Mouse (Mus musculus) cerebellum, adult 11-12 months (tissue): ENCODE data around the gene Serpine1.

Experiments used
- DNase-seq: peaks from one replicate; pipeline ENCODE4 v3.0.0; 2022

The Serpine1 gene

GRCm38 (mm10) chr5:137095135-137095534 lies 23.1 kb upstream of the Serpine1 start:
- DNase-seq = no peak

- DNase-seq = no peak
Measured at GRCm38 (mm10) chr5:137093720-137094119, 21.7 kb upstream of the Serpine1 start.

DNA sequence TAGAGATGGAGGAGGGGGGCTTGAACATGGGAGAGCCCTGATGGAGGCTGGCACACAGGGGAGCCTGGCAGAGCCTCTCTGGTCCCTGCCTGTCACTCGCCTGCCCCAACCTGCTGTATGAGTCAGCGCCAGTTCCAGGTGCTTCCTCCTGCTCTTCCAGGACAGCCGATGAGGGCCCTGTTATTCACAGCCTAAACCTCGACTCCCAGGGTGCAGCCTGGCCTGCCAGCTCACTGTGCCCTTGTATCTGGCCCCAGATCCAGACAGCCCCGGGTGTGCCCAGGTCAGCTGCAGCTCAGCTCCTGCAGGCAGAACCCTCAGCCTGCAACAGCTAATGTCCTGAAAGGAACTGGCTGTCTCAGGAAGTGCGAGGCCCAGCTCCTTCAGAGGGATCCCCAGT lies 19.5 kb upstream of the Serpine1 start:
- DNase-seq = no peak

- DNase-seq = no peak
Measured at GRCm38 (mm10) chr5:137090870-137091269, 18.8 kb upstream of the Serpine1 start.

GRCm38 (mm10) chr5:137087410-137087809 lies 15.3 kb upstream of the Serpine1 start:
- DNase-seq = no peak

DNA sequence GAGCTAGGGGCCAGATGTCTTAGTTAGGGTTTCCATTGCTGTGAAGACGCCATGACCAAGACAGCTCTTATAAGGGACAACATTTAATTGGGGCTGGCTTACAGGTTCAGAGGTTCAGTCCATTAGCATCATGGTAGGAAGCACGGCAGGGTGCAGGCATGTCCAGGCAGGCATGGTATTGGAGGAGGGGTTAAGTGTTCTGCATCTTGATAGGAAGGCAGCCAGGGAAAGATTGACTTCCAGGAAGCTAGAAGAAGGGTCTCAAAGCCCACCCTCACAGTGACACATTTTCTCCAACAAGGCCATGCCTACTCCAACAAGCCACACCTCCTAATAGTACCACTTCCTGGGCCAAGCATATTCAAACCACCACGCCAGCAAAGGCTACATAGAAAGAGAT lies 13.7 kb upstream of the Serpine1 start:
- DNase-seq = no peak

GRCm38 (mm10) chr5:137085021-137085420 lies 13.0 kb upstream of the Serpine1 start:
- no peak for DNase-seq

DNA sequence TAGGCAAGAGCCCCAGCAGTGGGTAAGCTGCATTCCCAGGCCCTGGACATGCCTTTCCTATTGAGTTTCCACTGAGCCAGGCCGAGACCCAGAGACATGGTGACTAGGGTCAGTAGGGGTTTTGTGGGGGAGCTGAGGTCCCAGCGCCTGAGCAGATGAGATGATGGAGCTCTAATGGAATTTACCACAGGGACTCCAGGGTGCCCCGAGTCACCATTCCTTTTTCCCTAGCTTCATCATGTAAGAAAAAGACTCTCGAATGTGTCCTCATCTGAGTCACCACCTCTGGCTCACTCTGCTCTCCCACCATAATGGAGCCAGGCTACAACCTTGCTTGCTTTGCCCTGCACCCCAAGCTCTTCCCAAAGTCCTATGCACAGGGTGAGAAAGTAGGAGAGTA lies 11.0 kb upstream of the Serpine1 start:
- no peak for DNase-seq

- no peak for DNase-seq
Measured at GRCm38 (mm10) chr5:137079849-137080248, 7.8 kb upstream of the Serpine1 start.

DNA sequence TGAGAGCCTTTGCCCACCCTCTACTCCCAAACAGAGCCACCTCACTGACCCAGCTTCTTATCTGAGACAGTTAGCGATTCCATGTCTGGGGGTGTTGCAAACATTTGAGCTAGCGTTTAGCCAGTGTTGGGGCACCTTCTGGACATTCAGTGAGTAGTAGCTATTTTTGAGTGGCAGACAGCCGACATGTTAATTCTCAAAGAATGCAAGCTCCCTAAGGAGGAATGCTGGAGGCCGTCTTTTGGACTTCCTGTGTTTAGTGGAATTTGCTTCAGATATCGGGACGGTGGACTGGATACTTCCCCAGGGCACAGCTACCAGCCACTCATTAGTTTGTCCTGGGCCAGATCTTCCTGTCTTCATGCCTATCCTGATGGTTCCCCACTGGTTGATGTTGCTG lies 6.5 kb upstream of the Serpine1 start:
- DNase-seq = no peak

DNA sequence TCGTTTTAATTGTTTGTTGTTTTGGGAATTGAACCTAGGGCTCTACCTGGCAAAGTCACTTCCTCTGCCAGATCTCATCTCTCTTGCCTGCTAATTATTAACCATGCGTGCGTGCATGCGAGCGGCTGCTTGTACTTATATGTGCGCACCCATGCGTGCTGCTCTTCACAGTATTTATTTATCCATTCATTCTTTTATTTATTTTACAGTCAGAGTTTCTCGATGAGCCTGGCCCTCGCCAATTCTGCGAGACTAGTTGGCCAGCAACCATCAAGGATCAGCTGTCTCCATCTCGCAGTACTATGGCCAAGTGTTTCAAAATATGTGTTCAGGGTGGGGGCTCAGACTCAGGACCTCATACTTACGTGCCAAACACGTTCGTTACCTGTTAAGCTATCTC lies 6.0 kb upstream of the Serpine1 start:
- DNase-seq = no peak

GRCm38 (mm10) chr5:137077187-137077586 lies 5.1 kb upstream of the Serpine1 start:
- DNase-seq = no peak

GRCm38 (mm10) chr5:137076191-137076930 lies 4.3 kb upstream of the Serpine1 start:
- peak; percentile 15 for DNase-seq

- peak; percentile 48 for DNase-seq
Measured at GRCm38 (mm10) chr5:137075726-137076125, 3.7 kb upstream of the Serpine1 start.

- DNase-seq = no peak
Measured at GRCm38 (mm10) chr5:137074191-137074651, 2.2 kb upstream of the Serpine1 start.

GRCm38 (mm10) chr5:137073141-137073540 lies 1.1 kb upstream of the Serpine1 start:
- no peak for DNase-seq

DNA sequence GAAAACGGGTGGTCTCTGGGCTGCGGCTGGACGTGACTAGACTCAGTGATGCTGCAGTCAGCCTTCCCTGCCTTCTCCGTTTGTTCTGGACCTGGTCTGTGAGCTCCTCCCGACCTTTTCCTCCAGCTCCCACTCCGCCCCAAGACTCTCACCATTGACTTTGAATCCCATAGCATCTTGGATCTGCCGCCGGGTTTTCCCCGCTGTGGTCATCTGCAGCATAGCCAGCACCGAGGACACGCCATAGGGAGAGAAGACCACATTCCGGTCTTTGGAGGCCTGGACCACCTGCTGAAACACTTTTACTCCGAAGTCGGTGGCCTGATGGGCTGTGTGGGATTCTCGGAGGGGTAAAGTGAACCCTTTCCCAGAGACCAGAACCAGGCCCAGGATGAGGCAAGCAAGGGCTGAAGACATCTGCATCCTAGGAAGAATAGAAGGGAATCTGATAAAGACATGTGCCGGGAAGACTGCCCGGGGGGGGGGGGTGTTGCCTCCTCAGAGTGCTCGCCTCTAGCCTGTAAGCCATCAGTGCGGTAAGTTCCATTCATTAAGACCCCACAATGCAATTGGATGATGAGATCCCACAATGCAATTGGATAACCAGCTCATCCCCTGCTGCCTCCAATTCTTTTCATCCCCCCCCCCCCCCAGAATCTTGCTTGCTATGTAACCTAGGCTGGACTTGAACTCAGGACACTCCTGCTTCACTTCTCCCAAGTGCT lies 1.0 kb downstream of the Serpine1 start:
- DNase-seq = no peak

- no peak for DNase-seq
Measured at GRCm38 (mm10) chr5:137068711-137069110, 3.4 kb downstream of the Serpine1 start.

- no peak for DNase-seq
Measured at GRCm38 (mm10) chr5:137065923-137066322, 6.1 kb downstream of the Serpine1 start.

DNA sequence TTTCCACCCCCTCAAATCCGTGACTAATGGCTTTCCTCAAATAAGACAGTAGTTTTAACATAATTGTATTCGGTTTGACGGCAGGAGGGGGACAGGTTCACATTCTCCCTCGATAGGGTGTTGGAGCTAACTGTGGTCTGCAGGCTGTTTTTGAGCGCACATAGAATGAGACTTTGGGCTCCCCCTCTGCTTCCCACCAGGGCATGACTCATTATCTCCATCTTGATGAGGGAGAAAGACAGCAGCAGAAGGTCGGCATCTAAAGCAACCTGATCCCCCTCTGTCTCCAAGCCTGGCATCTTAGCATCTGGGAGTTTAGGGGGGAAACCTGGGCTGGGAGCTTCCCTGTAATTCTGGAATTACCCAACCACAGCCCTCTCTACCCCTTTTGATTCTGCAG lies 6.6 kb downstream of the Serpine1 start:
- DNase-seq = no peak

- DNase-seq = no peak
Measured at GRCm38 (mm10) chr5:137062601-137063000, 9.5 kb downstream of the Serpine1 start.

- peak; percentile 32 for DNase-seq
Measured at GRCm38 (mm10) chr5:137061809-137062481, 10.1 kb downstream of the Serpine1 start.

DNA sequence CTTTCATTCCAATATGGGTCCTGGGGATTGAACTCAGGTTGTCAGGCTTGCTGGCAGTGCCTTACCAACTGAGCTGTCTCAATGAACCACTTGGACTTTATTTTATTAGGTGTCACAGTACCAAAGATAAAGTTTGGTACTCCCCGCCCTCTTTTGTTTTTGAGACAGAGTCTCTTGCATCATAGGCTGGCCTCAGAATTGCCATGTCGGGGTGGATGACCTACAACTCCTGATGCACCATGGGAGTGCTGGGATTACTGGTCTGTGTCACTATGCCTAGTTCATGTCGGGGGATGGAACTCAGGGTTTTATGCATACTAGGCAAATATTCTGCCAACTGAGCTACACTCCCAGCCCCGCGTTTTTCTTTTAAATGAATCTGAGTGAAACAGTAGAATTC lies 17.2 kb downstream of the Serpine1 start:
- no peak for DNase-seq

DNA sequence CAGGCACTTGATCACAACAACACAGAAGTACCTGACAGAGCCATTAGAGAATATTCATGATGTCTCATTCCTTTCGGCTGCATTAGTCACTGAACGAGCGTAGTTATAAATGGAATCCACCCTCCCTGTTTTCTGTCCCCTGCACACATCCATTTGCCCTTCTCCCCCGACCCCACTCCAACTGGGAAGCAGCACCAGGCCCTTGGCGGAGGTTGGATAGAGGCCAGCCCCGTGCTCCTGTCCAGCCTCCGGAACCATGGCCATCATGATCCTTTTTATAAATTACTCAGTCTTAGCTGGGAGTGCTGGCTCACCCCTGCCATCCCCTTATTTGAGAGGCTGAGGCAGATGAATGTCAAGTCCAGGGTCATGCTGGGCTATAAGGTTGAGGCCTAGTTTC lies 17.8 kb downstream of the Serpine1 start:
- no peak for DNase-seq
